Mouse (Mus musculus) neural tube, postnatal 0 days (tissue): Measurements from ENCODE around the gene Atp11a. TPM values are rescaled to one million over a fixed set of nuclear protein-coding genes. Genes with fewer than 3 reads are reported as not detected.

Experiments used
- polyA plus RNA-seq: library from polyadenylated mRNA; unstranded; fragments of >200 nt; fragmentation: Nextera tagmentation; extraction: Ambion mirVana; gene quantifications from 2 replicates; pipeline ENCODE4 v1.2.1, GENCODE M21; 2015

Atp11a gene
- polyA plus RNA-seq, result 10.2 and 13.6 TPM in 2 replicates

GRCm38 (mm10) chr8:12756391-12757157 is at the start of gene Atp11a:
Gene Atp11a, plus strand, starts transcription at chr8:12757014.

GRCm38 (mm10) chr8:12873357-12874046 is 116.7 kb downstream of the Atp11a start, which contains the start of gene Mcf2l:
Gene Mcf2l, plus strand, starts transcription at chr8:12873806.

Other genes with a start within 250 kb of the Atp11a start
- not detected in 2 replicates for gene Spaca7, start 184.0 kb upstream of the Atp11a start, polyA plus RNA-seq
- gene Tubgcp3, start 84.8 kb upstream of the Atp11a start, polyA plus RNA-seq, result 27.3 and 30.3 TPM in 2 replicates
- gene Mcf2l, start 116.8 kb downstream of the Atp11a start, polyA plus RNA-seq, result 78.7 and 91.1 TPM in 2 replicates